Mouse (Mus musculus): Measurements from ENCODE around the gene Olfr56.
"Not testable (repeated sequence)": the region's sequence is repeated elsewhere in the genome, so short reads cannot be mapped to it uniquely, and the experiment has no call there.

- not testable (repeated sequence) for TF ChIP-seq GATA1, TAL1 (IDR thresholded peaks at IDR 0.05; ENCODE audit: low read length)
These were observed 4.2 kb downstream of the Olfr56 start for GRCm38 (mm10) chr11:48982848-48983247.
